Mouse (Mus musculus): ENCODE results near the gene Gm28305.

DNA sequence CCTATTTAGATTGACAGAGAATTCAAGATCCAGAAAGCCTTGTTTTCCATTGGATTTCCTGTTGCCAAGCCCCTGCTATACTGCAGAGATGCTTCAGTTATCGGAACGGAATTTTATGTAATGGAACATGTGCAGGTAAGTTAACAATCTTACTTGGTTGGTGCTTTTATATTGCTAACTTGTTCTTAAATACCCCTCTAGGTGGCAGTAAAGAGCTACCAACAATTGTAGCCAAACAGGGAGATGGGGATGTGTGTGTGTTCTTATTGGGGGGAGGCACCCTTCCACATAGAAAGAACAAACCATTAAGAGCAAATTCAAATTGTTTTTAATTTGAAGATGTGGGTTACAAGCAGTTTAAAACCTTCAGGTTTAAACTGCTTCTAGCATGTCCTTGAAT lies 35.3 kb downstream of the Gm28305 start:
- TF ChIP-seq CTCF (IDR thresholded peaks at IDR 0.05; ENCODE audit: low read depth) (peak; percentile 68), EP300 (IDR thresholded peaks at IDR 0.05; ENCODE audit: low read depth) (no peak)
